Mouse (Mus musculus) liver, embryonic 16.5 days (tissue): Measurements from ENCODE around the gene Olfr429. TPM values are rescaled to one million over a fixed set of nuclear protein-coding genes. Genes with fewer than 3 reads are reported as not detected.
"Not testable (repeated sequence)": the region's sequence is repeated elsewhere in the genome, so short reads cannot be mapped to it uniquely, and the experiment has no call there.

Source experiments
- ATAC-seq: fragments of 200-750 bp; cut with Nextera tagmentation; 2 replicates; pipeline ENCODE4 v1.8.0; 2017; ENCODE audit warnings: low read depth, mild to moderate bottlenecking, moderate number of reproducible peaks, moderate library complexity
- H3K27ac ChIP-seq: fragments of 300-500 bp; sonication (generic); 2 replicates; pipeline ENCODE4 v1.5.1; 2014; ENCODE audit warnings: mild to moderate bottlenecking, low read length
- H3K27me3 ChIP-seq: fragments of 300-500 bp; sonication (generic); 2 replicates; pipeline ENCODE4 v1.6.1; 2014; ENCODE audit warnings: low read depth, low read length, mixed read lengths; ENCODE audit not compliant: control insufficient read depth, insufficient read depth
- H3K36me3 ChIP-seq: fragments of 300-500 bp; sonication (generic); 2 replicates; pipeline ENCODE4 v1.6.1; 2014; ENCODE audit warnings: mild to moderate bottlenecking; ENCODE audit not compliant: control insufficient read depth, insufficient read depth
- H3K4me1 ChIP-seq: fragments of 300-500 bp; sonication (generic); 2 replicates; pipeline ENCODE4 v1.6.1; 2014; ENCODE audit warnings: low read depth, low read length, mixed read lengths; ENCODE audit not compliant: control insufficient read depth
- H3K4me2 ChIP-seq: fragments of 300-500 bp; sonication (generic); 2 replicates; pipeline ENCODE4 v1.6.1; 2014; ENCODE audit warnings: low read depth, low read length, mixed read lengths
- H3K4me3 ChIP-seq: fragments of 300-500 bp; sonication (generic); 2 replicates; pipeline ENCODE4 v1.5.1; 2014; ENCODE audit warnings: low read depth, mild to moderate bottlenecking, low read length
- H3K9ac ChIP-seq: fragments of 300-500 bp; sonication (generic); 2 replicates; pipeline ENCODE4 v1.6.1; 2014; ENCODE audit warnings: low read depth, low read length
- H3K9me3 ChIP-seq: fragments of 300-500 bp; sonication (generic); replicated peaks from 2 replicates; pipeline ENCODE4 v1.6.1; 2016; ENCODE audit warnings: low read length; ENCODE audit not compliant: control insufficient read depth
- WGBS: fragments of 180-500 bp; shearing (Covaris S2); extraction: QIAGEN DNeasy Blood & Tissue Kit; methylation state at CpG from one replicate; pipeline ENCODE4 v1.1.7; 2014; ENCODE audit not compliant: insufficient replicate concordance; 5-methylcytosine and 5-hydroxymethylcytosine counted together
- polyA plus RNA-seq: library from polyadenylated mRNA; unstranded; fragments of >200 nt; fragmentation: Nextera tagmentation; extraction: Ambion mirVana; gene quantifications from 2 replicates; pipeline ENCODE4 v1.2.1, GENCODE M21; 2015

Olfr429 gene
- polyA plus RNA-seq = not detected in 2 replicates

GRCm38 (mm10) chr1:174084031-174084430 lies at the start of gene Olfr429:
Gene Olfr429, plus strand, starts transcription at chr1:174084331.
- no peak within 1 kb of the TSS for H3K9ac ChIP-seq
- no peak within 1 kb of the TSS for H3K4me2 ChIP-seq
- H3K9me3 ChIP-seq = no peaks in the 10 kb centered on the region
- no peaks in the 10 kb centered on the region for H3K36me3 ChIP-seq
- whole genome bisulfite sequencing = 67% methylated on average over 2 of the region's 2 CpGs
- no peaks in the 10 kb centered on the region for H3K27me3 ChIP-seq
- H3K4me3 ChIP-seq = no peak within 1 kb of the TSS
- ATAC-seq = no peak
- H3K27ac ChIP-seq = no peak within 1 kb of the TSS
- no peaks in the 10 kb centered on the region for H3K4me1 ChIP-seq

DNA sequence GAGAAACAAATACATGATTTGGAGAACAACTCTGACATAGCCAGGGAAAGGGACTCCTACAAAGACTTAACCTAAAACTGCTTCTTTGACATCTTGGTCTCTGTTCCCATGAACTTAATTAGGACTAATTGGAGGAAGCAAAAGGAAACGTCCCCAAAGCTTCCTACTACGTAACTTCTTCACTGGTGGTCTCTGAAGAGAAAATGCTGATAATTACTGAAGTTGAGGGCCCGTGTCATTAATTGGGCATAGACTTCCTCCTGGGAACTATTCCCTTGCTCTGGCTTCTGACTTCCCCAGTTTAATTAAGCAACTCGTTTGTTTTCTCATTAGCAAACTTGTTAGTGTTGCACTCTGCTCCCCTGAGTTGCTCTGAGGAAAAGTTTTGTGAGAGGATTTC lies 48.3 kb upstream of the Olfr429 start:
- 46% methylated on average over 4 of the region's 4 CpGs for WGBS
- Histone ChIP-seq H3K4me1 (no peaks in the 10 kb centered on the region), H3K9me3 (no peaks in the 10 kb centered on the region), H3K4me2 (no peak overlapping the region), H3K4me3 (no peak overlapping the region), H3K27ac (no peak overlapping the region), H3K36me3 (no peaks in the 10 kb centered on the region), H3K9ac (no peak overlapping the region), H3K27me3 (no peaks in the 10 kb centered on the region)
- ATAC-seq = no peak

DNA sequence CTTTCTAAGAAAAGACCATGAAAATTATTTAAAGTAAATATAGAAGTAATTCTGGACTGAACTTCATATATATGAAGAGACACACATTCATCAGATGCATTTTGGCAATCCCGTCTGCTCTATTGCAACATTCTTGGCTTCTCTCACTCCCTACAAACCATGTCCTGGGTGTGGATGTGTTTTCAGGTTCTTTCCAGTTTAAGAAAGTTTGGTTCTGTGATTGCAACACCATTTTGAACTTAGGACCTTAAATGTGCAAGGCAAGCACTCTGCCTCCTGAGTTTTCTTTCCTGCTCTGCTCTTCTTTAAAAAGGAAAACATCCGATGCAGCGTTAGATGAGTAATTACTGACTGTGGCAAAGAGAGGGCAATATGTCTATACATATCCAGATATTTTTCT lies 45.7 kb upstream of the Olfr429 start:
- WGBS = 67% methylated on average over 3 of the region's 3 CpGs
- Histone ChIP-seq H3K4me2 (no peak overlapping the region), H3K4me3 (no peak overlapping the region), H3K9me3 (no peaks in the 10 kb centered on the region), H3K36me3 (no peaks in the 10 kb centered on the region), H3K27me3 (no peaks in the 10 kb centered on the region), H3K27ac (no peak overlapping the region), H3K4me1 (no peaks in the 10 kb centered on the region), H3K9ac (no peak overlapping the region)
- ATAC-seq = no peak

DNA sequence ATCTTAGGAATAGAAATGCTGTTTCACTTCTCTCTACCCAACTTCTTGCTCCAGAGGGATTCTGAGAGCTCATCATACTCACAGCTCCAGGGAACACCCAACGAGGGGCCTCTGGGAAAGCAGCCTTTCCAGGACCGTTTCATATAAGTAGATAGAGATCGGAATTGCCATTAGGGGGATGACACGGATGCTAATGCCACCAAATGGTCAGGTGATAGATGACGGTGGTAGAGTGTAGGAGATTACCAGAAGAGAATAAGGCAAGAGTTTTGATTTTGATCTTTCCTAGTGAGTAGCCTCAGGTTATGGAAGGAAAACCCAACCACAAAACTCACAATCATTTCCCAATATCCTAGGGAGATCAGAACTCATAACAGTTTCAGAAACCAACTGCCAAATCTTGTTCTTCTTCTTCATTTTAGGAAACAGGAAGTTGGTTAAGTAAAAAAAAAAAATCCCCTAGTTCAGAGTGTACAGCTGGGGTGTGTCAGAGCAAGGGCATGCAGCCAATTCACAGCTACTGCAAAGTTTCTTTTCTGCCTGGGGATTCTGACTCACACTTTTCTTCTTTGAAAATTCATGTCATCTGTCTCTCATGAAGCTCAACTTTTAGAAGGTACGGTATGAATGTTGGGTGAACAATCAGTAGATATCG lies 43.5 kb upstream of the Olfr429 start, which contains the start of gene Olfr433:
TSS of gene Olfr433 (plus strand) at position 183 of the 655 bp plus-strand sequence.
- no peaks in the 10 kb centered on the region for H3K4me1 ChIP-seq
- WGBS = 38% methylated on average over 7 of the region's 7 CpGs
- no peak within 1 kb of the TSS for H3K4me3 ChIP-seq
- H3K36me3 ChIP-seq = no peaks in the 10 kb centered on the region
- H3K4me2 ChIP-seq = no peak within 1 kb of the TSS
- H3K27ac ChIP-seq = no peak within 1 kb of the TSS
- no peaks in the 10 kb centered on the region for H3K9me3 ChIP-seq
- ATAC-seq = 0 out of 2 replicates have a peak, but pooled peaks have one; percentile 28
- no peaks in the 10 kb centered on the region for H3K27me3 ChIP-seq
- no peak within 1 kb of the TSS for H3K9ac ChIP-seq

DNA sequence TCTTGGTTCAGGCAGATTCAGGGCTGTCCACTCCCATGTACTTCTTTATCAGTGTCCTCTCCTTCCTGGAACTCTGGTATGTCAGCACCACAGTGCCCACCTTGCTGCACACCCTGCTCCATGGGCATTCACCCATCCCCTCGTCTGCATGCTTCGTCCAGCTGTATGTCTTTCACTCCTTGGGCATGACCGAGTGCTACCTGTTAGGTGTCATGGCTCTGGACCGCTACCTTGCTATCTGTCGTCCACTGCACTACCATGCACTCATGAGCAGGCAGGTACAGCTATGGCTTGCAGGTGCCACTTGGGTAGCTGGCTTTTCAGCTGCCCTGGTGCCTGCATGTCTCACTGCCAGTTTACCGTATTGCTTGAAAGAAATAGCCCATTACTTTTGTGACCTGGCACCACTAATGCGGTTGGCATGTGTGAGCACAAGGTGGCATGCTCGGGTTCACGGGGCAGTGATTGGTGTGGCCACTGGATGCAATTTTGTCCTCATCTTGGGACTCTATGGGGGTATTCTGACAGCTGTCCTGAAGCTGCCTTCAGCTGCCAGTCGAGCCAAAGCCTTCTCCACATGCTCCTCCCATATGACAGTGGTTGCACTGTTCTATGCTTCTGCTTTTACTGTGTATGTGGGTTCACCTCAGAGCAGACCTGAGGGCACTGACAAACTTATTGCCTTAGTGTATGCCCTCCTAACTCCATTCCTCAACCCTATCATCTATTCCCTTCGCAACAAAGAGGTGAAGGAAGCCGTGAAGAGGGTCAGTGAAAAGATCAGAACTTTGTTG lies 41.8 kb upstream of the Olfr429 start:
- ATAC-seq = peak; percentile 27; the same call in 1 of the 2 replicates
- not testable (repeated sequence) for H3K27me3 ChIP-seq, H3K27ac ChIP-seq, H3K4me2 ChIP-seq, H3K4me1 ChIP-seq, H3K4me3 ChIP-seq, H3K9ac ChIP-seq, H3K9me3 ChIP-seq, H3K36me3 ChIP-seq
- WGBS = 59% methylated on average over 12 of the region's 12 CpGs

DNA sequence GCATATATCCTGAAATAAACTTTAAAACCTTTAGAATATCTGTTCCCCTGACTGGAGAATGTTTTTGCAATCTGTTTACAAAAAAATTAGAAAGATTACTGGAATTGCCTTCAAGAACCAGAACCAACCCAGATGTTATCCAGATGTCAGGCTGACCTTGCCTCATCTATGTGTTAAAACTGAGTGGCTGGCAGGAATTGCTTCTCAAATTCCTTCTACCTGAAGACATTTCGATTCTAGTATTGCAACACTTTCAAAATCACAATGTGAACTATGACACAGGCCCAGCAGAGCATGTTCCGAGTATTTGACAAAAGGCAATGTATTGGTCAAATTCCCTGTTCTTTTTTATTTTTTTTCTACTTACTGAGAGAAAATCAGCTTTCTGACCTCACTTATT lies 39.7 kb upstream of the Olfr429 start:
- Histone ChIP-seq H3K4me3 (no peak overlapping the region), H3K36me3 (no peaks in the 10 kb centered on the region), H3K4me2 (no peak overlapping the region), H3K27ac (no peak overlapping the region), H3K9me3 (no peaks in the 10 kb centered on the region), H3K4me1 (no peaks in the 10 kb centered on the region), H3K27me3 (no peaks in the 10 kb centered on the region), H3K9ac (no peak overlapping the region)
- 44% methylated on average over 2 of the region's 2 CpGs for WGBS
- ATAC-seq = no peak

DNA sequence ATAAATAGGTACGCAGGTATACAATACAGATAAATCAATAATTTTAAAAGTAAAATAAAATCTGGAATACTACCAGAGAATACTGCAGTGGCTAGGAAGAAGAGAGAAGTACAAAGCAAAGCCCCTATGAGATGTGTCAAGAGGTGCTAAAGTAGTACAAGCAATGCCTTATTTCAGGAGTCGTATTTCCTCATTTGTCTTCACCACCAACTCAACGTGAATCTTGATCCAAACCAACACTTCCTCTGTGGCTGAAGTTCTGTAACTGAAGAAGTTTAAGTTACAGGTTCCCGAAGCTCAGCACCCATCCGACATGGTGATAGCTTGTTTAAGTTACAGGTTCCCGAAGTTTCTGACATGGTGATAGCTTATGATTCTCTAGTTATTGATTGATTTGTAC lies 35.9 kb upstream of the Olfr429 start:
- H3K9ac ChIP-seq, H3K4me1 ChIP-seq, H3K27ac ChIP-seq, H3K27me3 ChIP-seq, H3K4me2 ChIP-seq, H3K9me3 ChIP-seq, ATAC-seq, H3K4me3 ChIP-seq, H3K36me3 ChIP-seq: not testable (repeated sequence)
- WGBS = 34% methylated on average over 6 of the region's 6 CpGs

GRCm38 (mm10) chr1:174048893-174049292 lies 35.2 kb upstream of the Olfr429 start, which contains the start of gene Olfr432:
Gene Olfr432, plus strand, starts transcription at chr1:174049205.
- no peaks in the 10 kb centered on the region for H3K9me3 ChIP-seq
- no peaks in the 10 kb centered on the region for H3K36me3 ChIP-seq
- 28% methylated on average over 2 of the region's 2 CpGs for WGBS
- H3K27me3 ChIP-seq = no peaks in the 10 kb centered on the region
- no peaks in the 10 kb centered on the region for H3K4me1 ChIP-seq
- no peak for ATAC-seq
- no peak within 1 kb of the TSS for H3K27ac ChIP-seq
- H3K4me2 ChIP-seq = no peak within 1 kb of the TSS
- H3K9ac ChIP-seq = no peak within 1 kb of the TSS
- no peak within 1 kb of the TSS for H3K4me3 ChIP-seq

GRCm38 (mm10) chr1:174049357-174049756 lies 34.8 kb upstream of the Olfr429 start:
- H3K27ac ChIP-seq, H3K36me3 ChIP-seq, H3K27me3 ChIP-seq, H3K9me3 ChIP-seq, H3K4me2 ChIP-seq, H3K9ac ChIP-seq, H3K4me3 ChIP-seq, H3K4me1 ChIP-seq, ATAC-seq: not testable (repeated sequence)
- 15% methylated on average over 4 of the region's 4 CpGs for WGBS
